Mouse (Mus musculus): ENCODE results near the gene Luc7l2. TPM values are rescaled to one million over a fixed set of nuclear protein-coding genes. Genes with fewer than 3 reads are reported as not detected.

The Luc7l2 gene
- polyA plus RNA-seq, 3 experiments from 2014 or later = 77.5 to 211 (median 151) TPM

DNA sequence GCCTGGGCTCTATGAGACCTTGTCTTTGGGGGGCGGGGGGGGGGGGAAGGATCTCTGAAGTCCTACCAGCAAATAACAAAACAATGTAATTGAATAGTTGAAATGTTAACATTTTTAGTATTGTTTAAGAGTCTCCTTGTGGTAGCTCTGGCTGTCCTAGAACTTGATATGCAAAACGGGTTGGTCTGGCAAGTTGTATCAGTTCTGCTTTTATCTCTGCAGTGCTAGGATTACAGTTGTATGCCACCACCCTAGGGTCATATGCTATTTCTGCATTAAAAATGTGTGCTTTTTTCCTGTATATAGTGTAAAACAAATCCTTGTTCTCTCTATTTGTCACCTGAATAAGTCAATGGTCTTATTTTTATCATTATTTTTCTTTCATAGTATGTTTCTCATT is 25.0 kb downstream of the Luc7l2 start:
- ATAC-seq = no peak

DNA sequence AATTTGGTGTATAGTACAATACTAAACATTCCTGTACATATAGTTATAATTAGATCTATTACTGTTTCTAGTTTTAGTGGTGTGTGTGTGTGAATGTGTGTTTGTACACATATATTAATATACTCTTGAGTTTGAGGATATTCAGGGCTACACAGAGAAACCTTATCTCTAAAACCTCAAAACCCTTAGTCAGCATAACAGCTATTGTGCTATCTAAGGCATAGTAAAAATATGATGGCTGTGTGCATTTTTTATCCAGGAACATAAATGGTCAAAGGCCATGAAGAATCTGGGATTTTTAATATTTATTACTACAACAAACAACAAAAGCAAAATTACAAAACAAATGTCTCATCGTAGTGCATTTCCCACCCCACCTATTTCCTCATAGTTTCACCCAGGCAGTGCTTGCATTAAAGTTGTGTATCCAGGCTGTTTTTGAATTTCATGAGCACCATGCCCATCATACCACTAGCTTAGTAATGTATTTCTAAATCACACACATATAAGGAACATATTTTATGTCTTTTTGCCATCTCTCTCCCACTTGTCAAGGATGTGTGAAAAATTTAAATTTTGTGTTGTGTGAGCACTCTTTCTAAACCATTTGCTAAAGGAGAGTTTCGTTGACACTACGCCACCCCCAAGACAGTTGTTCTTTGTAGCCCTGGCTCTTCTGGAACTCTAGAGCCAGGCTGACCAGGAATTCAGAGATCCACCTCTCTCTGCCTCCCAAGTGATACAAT is 29.2 kb downstream of the Luc7l2 start:
- ATAC-seq = no peak

DNA sequence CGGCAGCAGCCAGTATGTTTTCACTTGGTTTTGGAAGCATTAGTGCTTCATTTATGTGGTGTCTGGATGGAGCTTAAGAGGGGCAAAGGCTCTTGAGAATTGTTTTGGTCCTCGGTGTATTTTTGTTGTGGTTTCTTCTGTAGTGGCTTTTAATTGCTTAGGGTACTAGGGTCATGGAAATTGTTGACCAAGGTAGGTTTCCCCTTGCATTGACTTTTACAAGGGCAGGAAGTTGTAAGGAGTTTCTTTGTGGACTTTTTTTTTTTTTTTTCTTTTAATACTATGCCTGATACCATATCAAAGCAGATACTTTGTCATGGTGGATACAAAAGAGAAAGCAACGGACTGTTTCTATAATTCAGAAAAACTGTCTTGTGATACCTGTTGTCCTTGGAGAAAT is 30.6 kb downstream of the Luc7l2 start:
- peak; percentile 77 for ATAC-seq

DNA sequence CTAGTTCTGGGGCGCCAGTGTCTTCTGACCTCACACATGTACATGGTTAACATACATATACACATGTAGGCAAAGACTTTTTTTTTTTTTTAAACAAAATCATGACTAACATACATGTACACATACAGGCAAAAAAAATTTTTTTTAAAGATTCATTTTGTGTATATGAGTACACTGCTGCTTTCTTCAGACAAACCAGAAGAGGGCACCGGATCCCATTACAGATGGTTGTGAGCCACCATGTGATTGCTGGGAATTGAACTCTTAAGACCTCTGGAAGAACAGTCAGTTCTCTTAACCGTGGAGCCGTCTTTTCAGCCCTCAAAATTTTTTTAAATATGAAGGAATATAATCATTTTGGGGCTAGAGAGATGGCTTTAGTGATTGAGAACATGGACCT is 46.3 kb downstream of the Luc7l2 start:
- no peak for ATAC-seq

DNA sequence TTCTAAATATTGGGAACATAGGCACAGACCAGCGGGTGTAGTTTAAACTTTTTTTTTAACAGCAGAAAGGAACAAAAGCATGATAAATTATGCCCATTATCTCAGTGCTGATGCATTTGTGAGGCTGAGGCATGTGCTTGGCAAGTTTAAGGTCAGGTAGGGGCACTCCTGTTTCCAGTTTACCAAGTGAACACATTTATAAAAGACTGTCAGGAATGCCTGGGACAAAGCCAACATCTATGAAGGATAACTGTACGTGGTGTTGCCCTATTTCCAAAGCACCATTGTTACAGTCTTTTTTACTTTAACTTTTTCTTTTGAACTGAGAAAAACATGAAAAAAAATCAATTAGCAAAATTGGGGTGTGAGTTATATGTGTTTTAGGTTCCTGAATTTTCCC is 58.8 kb downstream of the Luc7l2 start:
- no peak for ATAC-seq

DNA sequence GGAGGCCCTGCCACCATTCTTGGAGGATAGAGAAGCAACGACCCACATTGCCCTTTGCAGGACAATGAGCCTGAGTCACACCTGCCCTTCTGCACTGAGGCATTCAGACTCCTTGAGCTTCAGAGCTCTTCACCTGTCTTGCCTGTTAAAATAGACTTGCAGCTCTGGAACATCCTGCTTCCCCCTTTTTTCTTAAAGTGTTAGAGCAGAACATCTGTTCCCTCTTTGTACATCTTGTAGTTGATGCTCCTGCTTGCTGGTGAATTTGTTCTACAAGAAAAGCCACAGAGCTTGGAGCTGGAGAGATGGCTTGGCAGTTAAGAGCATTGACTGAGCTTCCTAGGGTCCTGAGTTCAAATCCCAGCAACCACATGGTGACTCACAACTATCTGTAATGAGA is 71.3 kb downstream of the Luc7l2 start:
- ATAC-seq = no peak

DNA sequence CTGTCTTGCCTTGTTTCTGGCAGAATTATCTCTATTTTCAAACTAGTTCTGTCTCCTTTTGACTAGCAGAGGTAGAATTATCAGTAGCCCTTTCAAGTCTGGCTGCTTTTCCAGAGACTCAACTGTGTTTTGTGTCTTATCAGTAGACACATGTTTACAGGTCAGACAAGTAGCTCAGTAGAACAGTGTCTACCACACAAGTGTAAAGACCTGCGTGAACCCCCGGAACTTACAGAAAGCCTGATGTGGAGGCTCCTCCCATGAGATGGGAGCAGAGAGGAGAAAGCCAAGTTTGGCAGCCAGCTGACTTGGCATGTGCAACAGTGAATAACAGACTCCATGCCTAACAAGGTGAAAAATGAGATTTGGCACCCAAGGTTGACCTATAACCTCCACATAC is 72.3 kb downstream of the Luc7l2 start:
- ATAC-seq = no peak

DNA sequence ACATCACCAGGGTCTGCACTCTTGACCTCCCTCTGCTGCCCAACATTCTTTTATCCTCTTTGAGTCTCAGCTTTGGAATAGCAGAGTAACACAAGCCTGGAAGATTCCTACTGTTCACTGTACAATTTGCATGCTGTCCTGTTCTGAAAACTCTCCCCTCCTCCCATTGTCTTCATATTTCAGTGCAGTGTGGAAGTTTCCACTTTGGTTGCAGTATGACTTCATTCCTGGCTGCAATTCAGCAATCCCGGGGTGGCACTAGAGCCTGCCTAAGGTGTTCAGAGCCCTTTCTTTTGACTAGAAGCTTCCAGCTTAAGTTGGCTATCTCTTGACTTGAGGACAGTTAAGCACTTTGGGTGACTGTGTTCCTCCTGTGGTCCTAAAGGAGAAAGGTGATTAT is 73.3 kb downstream of the Luc7l2 start:
- ATAC-seq = no peak

DNA sequence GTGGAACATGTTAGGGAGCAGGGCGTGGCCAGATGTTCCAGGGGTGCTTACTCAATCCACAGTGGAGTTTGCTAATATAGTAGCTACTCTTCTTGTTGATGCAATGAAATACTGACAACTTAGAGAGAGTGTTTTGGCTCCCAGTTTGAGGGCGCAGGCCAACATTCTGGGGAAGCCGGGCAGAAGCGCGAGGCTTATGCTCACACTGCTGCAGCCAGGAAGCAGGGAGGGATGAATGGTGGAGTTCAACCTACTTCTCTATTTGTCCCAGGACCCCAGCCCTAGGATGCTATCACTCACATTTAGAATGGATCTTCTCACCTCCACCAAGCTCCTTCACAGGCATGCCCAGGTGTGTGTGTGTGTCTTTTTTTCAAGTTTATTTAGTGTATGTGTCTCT is 75.0 kb downstream of the Luc7l2 start:
- no peak for ATAC-seq

DNA sequence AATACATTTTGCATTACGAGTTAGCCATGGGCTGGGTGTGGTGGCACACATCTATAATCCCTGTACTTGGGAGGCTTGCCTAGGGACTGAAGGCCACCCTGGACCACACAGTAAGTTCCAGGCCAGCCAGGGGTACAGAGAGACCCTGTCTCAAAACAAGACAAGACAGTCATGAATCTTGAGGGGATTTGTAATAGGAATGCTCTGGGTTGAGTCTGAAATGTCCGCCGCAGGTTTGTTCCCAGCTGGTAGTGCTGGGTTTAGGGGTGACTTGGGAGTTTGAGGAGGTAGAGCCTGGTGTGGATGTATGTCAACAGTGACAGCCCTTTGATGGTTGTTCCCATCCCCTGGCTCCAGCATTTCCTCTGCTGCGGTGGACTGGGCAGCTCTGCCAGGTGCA is 75.9 kb downstream of the Luc7l2 start:
- no peak for ATAC-seq

DNA sequence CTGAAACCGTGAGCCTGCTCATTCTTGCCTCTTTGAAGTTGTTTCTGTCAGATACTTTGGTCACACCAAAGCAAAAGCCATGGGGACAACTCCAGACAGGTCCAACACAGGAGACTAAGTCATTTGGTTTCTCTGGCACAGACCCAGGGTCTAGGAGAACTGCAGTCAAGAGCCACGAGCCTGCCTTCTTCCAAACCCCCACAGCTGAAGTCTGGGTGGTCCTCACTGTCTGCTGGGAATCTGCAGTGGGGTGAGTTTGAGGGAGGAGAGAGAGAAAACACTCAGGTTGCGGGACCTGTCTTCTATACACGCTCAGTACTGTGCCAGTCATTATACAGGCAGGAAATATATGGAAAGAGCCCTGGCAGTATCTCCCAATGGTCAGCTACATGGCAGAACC is 76.4 kb downstream of the Luc7l2 start:
- no peak for ATAC-seq

DNA sequence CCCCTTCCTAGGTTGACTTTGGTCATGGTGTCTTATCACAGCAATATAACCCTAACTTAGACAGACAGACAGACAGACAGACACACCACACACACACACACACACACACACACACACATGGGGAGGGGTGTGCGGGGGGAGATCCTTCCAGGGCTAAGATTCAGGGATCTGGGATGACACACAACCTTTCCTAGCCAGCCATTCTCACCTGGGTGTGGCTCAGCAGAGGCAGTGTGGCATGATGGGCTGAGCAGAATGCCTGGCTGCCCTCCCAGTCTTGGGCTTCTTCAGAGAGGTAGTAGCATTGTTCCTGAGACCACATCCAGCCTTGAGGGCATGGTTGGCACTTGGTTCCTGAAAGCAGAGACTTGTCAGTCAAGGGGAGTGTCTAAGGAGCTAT is 78.4 kb downstream of the Luc7l2 start:
- ATAC-seq = no peak

DNA sequence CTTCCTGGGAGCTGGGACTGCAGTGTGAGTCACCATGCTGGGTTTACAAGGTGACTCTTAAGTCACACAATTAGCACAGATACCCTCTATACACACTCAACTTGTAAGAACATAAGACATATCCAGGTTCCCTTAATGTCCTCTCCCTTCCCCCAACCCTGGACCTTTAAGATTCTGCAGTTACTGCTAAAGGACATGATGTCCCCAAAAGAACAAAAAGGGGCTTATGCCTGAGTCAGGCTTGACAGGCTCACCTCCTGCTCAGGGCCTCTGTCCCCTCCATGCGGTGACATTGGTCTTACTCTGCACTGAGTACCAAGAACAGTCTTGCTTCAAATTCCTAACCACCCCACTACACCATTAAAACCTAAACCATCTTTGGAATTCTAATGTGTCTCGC is 81.7 kb downstream of the Luc7l2 start:
- no peak for ATAC-seq

DNA sequence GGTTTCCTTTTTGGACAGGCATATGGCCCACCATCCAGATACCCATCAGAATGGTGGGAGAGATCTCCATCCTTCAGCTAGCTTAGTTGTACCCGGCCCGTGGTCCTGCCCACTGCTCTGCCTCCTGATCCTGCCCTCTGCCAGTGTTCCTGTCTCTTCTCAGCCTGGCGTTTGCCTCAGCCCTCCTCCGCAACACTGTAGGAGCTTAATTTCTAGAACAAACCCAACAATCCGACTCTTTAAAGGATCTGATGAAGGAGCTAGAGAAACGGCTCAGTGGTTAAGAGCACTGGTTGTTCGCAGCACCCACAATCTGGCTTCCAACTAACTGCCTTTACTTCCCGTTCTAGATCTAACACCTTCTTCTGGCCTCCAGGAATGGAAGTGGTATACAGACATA is 83.3 kb downstream of the Luc7l2 start:
- no peak for ATAC-seq

DNA sequence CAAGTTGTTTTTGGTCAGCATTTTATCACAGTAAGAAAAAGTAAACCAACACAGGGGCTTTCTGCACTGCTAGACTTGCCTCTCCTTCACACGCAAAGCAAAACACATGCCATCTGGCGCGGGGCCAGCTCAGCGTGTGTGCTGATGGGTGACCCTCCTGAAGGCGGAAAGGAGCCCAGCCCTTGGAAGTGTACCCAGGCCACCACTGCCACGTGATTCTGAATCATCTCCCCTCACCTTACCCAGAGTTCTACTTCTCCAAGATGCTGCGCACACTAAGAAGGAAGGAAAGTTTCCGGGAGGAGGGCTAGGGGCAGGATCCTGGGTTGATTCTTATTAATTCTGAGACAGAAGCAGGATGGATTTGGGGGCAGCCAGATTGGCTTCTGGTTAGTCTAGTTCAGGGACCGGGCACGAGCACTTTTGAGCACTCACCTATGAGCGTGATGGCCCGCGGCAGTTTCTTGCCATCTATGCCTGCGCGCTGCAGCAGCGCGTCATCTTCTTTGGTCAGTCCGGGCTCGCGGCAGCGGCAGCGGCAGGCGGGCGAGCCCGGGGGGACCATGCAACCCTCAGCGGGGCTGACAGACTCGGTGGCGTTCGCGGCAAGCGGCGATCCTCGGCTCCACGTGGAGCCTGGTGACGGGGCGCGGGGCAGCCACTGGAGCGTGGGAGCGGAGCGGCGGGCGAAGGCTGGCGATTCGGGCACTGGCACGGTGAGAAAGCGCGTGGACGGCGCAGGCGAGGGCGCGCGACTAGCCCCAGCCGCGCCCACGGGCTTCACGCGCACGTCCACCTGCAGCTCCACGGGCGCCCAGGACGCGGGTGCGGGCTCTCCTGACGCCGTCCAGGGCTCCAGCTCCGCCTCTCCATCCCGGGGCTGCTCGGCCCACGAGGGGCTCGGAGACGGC is 85.1 kb downstream of the Luc7l2 start:
- no peak for ATAC-seq

DNA sequence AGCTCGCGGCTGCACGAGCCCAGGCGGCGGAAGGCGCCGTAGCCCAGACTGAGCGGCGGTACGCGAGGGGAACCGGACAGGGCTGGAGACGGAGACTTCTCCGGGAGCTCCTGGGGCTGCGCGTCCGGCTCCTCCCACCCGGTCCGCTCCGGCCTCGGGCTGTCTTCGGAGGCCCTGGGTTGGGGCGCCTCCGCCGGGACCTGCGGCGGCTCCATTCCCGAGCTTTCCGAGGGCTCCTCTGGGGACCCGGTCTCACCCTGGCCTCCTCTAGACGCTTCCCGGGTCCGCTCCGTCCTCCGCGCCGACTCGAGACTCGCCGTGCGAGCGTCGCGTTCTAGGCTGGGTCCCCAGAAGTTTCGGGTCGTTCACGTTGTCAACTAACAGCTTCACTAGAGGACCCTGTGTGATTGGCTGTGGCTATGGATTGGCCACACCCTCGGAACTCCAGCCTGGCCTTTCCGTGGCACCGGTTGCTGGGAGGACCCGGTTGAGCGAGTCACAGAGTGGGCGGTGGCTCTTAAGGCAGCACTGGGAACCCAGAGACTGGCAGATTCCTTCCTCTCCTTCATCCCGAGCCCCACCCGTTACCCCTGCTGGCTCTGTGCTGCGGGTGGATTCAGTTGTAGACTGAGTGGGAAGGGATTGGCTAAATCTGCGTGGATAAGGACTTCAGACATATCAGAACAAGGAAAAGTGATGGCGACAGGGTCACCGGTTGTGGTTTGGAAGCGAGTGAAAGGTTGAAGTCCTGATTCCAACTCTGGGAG is 85.9 kb downstream of the Luc7l2 start, which contains the start of gene Klrg2:
Klrg2 (minus strand) TSS at position 391 of the 767 bp plus-strand sequence.
- no peak for ATAC-seq

DNA sequence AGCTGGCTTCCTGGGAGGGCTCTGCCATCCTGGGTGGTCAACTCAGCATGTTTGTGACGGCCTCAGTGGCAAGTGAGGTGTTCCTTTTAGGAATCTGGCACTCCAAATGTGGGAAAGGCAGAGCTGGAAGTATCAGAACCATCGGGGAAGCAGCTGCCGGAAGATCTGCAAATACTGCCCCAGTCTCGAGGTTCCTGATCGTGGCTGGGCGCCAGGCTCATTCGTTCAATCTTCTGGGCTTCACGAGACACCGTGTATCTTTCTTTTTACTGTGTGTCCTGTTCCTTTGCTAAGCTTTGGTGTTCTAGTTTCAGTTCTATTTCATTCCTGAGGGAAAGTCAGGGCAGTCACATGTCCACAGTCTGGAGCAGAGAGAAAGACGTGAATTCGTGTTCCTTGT is 89.3 kb downstream of the Luc7l2 start:
- ATAC-seq = no peak

DNA sequence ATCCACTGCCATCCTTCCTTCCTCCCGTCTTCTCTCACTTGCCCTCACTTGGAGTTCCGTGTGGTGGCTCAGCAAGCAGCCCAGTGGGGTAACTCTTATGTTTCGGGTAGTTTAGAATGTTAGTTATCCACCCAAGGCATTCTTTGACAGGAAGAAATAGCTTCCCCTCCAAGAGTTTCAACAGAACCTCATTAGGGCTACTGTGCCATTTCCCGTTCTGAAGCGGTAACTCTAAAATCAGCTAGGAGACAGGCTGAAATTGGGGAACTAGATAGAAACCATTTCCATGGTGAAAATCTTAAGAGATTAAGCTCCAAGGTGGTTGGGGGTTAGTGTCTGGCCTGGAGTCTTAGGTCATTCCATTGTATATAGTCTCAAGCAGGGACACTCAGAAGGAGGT is 90.1 kb downstream of the Luc7l2 start:
- no peak for ATAC-seq

DNA sequence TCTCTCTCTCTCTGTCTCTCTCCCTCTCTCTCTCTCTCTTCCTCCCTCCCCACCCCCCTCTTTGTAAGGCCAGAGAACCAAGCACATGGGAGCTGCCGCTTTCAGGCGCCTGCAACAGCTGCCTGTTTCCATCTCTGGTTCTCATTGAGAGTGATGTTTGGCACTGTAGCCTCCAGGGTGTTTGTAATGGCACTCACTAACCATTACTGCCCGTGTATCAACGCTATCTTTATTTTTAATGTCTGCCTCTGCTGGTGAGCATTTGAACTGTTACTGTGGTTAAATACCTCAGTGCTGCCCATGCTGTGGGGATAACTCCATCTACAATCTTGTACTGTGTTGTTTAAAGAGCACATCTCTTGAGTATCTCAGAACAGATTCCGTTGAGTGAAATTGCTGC is 90.5 kb downstream of the Luc7l2 start:
- no peak for ATAC-seq

DNA sequence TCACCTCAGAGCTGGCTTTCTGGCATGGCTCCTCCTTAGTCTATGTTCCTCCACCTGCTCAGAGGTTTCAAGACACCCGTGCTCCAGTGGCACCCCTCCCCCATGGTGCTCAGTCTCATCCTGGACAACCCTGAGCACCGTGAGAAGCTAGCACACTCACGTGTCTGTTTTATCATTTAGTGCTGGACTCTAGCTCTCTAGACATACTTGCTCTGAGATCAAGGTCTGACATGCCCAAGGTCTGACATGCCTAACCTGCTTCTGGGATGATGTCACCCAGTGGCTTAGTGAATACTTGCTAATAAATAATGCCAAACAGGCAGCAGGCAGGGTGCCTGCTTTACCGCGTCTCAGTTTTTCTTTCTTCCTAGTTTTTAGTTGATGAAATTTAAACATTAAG is 91.5 kb downstream of the Luc7l2 start:
- ATAC-seq = no peak

DNA sequence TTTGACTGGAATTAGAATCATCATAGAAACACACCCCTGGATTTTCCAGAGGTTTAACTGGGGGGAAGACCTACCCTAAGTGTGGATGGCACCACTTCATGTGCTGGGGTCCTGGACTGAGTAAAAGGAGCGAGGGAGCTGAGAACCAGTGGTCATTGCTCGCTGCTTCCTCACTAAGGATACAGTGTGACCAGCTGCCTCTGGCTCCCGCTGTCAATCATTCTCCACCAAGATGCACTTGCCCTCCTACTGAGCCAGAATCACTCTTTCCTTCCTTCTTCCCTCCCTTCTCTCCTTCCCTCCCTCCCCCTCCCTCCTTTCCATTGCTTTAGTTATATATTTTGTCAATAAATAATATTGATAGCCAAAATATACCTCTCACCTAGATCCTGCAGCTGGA is 91.9 kb downstream of the Luc7l2 start:
- no peak for ATAC-seq

DNA sequence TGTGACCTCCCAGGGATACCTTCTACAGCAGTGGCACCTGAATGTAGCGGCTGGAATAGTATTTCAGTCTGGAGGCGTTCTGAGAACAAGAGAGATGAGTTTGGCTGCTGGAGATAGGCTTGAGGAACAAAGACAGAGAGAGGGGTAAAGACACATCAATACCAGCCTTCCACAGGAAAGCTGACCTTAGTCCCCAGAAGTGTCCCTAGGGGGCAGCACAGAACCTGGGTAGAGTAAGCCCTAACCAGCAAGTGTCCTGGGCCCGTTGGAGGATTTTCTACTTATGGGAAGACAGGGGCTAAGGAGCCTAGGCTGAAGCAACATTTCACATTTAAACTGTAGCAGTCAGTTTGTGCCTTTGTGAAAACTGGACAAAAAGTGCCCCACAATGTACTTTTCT is 98.4 kb downstream of the Luc7l2 start:
- no peak for ATAC-seq

DNA sequence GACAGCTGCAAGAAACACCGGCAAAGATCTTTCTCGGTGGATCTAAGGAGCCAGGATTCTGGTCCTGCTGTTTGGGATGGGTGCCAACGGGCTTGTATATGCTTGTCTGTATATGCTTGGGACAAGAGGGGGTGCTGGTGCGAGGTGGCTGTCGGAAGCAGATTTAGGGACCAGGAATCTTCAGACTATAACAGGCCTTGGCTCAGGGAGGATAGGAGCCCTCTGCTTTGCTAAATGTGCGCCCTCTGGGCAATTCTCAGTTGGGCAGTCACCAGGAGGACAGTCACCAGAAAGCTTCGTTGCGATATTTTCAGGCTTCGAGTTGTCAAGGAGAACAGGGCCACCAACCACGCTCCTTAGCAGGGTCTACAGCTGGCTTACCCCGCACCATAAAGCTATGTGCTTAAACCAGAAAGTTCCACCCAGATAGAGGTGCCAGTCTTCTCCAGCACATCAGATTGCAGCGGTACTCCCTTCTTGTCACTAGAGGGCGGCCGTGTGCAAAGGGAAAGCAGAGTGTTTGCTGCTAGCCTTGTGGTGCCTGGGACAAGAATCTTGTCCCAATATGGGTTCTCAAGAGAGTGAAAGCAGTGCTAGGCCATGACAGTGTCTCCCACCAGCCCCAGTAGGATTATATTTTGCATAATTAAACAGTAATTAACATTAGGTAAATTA is 99.3 kb downstream of the Luc7l2 start:
- ATAC-seq = peak; percentile 82
